Mouse (Mus musculus) G1E (cell line): ENCODE data around the gene P2rx4.

Experiments used
- CTCF ChIP-seq: IDR thresholded peaks from 2 replicates; pipeline ENCODE4 v1.5.1; 2012; ENCODE audit warnings: low read depth, low read length, inconsistent platforms, mixed read lengths
- POLR2AphosphoS5 ChIP-seq: IDR thresholded peaks from 2 replicates; pipeline ENCODE4 v1.6.1; 2012; ENCODE audit warnings: low read depth, low read length, inconsistent platforms; ENCODE audit not compliant: insufficient replicate concordance

- TF ChIP-seq CTCF: no peak
- TF ChIP-seq POLR2AphosphoS5: no peak
Observed at GRCm38 (mm10) chr5:122704571-122704970, 2.8 kb upstream of the P2rx4 start.
